Mouse (Mus musculus): ENCODE data around the gene Lingo3. TPM values are rescaled to one million over a fixed set of nuclear protein-coding genes. Genes with fewer than 3 reads are reported as not detected.
"Not testable (repeated sequence)": the region's sequence is repeated elsewhere in the genome, so short reads cannot be mapped to it uniquely, and the experiment has no call there.

Gene Lingo3
- polyA plus RNA-seq, 1 experiment, result not detected

DNA sequence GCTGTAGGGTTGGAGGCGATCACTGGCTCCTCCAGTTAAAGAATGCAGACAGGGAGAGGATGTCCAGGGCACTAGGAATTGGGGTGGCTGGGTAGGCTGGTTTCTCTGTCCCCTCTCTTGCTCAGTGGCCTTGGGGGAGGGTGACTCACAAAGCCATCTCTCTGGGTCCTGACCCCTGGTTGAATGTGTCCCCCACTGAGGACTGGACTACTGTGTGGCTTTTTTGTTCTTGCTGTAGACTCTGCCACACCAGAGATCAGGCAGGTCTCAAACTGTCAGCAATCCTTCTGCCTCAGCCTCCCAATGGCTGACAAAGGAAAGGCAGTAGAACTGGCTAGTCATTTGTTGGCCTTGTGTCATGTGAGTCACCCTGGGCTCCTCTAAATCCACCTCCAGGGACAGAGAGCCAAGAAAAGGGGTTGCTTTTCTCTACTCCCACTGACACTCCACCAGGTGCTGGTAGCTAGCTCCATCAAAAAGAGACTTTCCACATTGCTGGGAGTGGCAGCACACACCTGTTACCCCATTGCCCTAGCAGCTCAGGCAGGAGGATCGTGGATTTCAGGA, 5.4 kb downstream of the Lingo3 start:
- TF ChIP-seq GATA1 (IDR thresholded peaks at IDR 0.05; ENCODE audit: low read length) (no peak), TAL1 (IDR thresholded peaks at IDR 0.05; ENCODE audit: low read length) (no peak)
- Histone ChIP-seq H3K4me1 (ENCODE audit: control insufficient read depth) (peaks cover 20% of the 10 kb centered on the region), H3K36me3 (ENCODE audit: control insufficient read depth) (no peaks in the 10 kb centered on the region; the same call in 1 of the 2 replicates), H3K27me3 (ENCODE audit: control insufficient read depth) (peaks cover 97% of the 10 kb centered on the region), H3K4me3 (replicated peaks) (no peak overlapping the region), H3K9me3 (ENCODE audit: control insufficient read depth, low read length) (peaks cover 18% of the 10 kb centered on the region)

- peaks cover 97% of the 10 kb centered on the region for H3K27me3 ChIP-seq (ENCODE audit: control insufficient read depth)
- no peaks in the 10 kb centered on the region; the same call in 1 of the 2 replicates for H3K36me3 ChIP-seq (ENCODE audit: control insufficient read depth)
- H3K9me3 ChIP-seq (ENCODE audit: control insufficient read depth, low read length), result peaks cover 18% of the 10 kb centered on the region
- no peak overlapping the region for H3K4me3 ChIP-seq (replicated peaks)
- H3K4me1 ChIP-seq (ENCODE audit: control insufficient read depth), result peaks cover 24% of the 10 kb centered on the region
- TF ChIP-seq TAL1 (IDR thresholded peaks at IDR 0.05; ENCODE audit: low read length) (no peak), GATA1 (IDR thresholded peaks at IDR 0.05; ENCODE audit: low read length) (no peak)
These were observed 6.0 kb downstream of the Lingo3 start for GRCm38 (mm10) chr10:80837827-80838226.

DNA sequence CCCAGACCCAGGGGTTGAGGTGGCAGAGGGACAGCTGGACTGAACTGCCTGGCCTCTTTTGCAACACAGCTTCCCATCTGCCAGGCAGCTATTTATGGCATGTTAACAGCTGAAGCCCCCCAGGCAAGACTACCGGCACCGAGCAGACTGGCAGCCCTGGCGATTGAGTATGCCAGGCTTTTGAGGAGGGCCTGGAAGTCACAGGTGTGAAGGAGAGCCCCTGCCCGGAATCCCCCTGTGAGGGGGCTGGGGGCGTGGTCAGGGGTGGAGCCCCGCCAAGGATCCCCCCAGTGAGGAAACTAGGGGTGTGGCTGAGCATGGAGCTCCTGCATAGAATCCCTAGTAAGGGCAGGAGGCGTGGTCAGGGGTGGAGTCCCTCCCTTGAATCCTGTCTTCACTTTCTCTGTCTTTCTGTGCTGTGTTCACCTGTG, 6.9 kb downstream of the Lingo3 start:
- H3K4me3 ChIP-seq (replicated peaks), result no peak overlapping the region
- no peaks in the 10 kb centered on the region; the same call in 1 of the 2 replicates for H3K36me3 ChIP-seq (ENCODE audit: control insufficient read depth)
- TF ChIP-seq GATA1 (IDR thresholded peaks at IDR 0.05; ENCODE audit: low read length), result no peak
- TF ChIP-seq TAL1 (IDR thresholded peaks at IDR 0.05; ENCODE audit: low read length), result no peak

DNA sequence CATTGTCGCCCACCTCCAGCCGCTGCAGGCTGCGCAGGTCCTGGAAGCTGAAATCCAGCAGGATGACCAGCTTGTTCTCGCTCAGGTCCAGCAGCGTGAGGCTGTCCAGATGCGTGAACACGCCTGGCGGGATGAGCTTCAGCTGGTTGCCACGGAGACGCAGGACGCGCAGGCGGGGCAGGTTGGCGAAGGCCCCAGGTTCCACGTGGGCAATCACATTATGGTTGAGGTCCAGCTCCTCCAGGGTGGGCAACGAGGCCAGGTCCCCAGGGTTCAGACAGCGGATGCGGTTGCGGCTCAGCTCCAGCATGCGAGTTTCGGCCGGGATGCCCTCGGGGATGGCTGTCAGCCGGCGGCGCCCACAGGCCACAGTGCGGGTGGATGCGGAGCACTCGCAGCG, 8.2 kb downstream of the Lingo3 start:
- TF ChIP-seq TAL1 (IDR thresholded peaks at IDR 0.05; ENCODE audit: low read length) (no peak), GATA1 (IDR thresholded peaks at IDR 0.05; ENCODE audit: low read length) (no peak)
- Histone ChIP-seq H3K27me3 (ENCODE audit: control insufficient read depth) (peaks cover 79% of the 10 kb centered on the region), H3K36me3 (ENCODE audit: control insufficient read depth) (peaks cover 12% of the 10 kb centered on the region), H3K4me1 (ENCODE audit: control insufficient read depth) (peaks cover 41% of the 10 kb centered on the region), H3K9me3 (ENCODE audit: control insufficient read depth, low read length) (peaks cover 18% of the 10 kb centered on the region), H3K4me3 (replicated peaks) (no peak overlapping the region)

More for the DNA sequence above, 6.9 kb downstream of the Lingo3 start:
- Histone ChIP-seq H3K9me3 (ENCODE audit: control insufficient read depth, low read length) (peaks cover 18% of the 10 kb centered on the region), H3K27me3 (ENCODE audit: control insufficient read depth) (peaks cover 92% of the 10 kb centered on the region), H3K4me1 (ENCODE audit: control insufficient read depth) (peaks cover 28% of the 10 kb centered on the region)

DNA sequence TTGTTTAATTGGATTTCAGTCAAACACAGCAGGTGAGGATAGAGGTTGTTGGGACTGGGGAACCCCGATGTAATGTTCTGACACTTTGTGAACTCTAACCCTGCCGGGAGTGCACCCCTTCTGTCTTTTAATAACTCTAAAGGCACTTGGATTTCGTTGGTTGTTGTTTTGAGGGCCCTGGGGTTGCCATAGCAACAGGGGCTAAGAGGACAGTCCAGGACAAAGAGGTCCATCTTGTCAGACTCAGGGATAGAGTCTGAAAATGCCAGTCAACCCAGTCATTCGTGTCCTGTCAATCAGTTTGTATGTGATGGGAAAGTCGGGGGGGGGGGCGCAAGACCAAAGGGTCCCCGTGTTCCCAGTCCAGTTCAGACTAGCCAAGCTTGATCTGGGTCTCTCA, 11.0 kb downstream of the Lingo3 start:
- Histone ChIP-seq H3K27me3 (ENCODE audit: control insufficient read depth) (peaks cover 54% of the 10 kb centered on the region), H3K4me1 (ENCODE audit: control insufficient read depth) (peaks cover 64% of the 10 kb centered on the region), H3K4me3 (replicated peaks) (no peak overlapping the region), H3K36me3 (ENCODE audit: control insufficient read depth) (peaks cover 39% of the 10 kb centered on the region), H3K9me3 (ENCODE audit: control insufficient read depth, low read length) (peaks cover 18% of the 10 kb centered on the region)
- TF ChIP-seq GATA1 (IDR thresholded peaks at IDR 0.05; ENCODE audit: low read length) (no peak), TAL1 (IDR thresholded peaks at IDR 0.05; ENCODE audit: low read length) (no peak)

DNA sequence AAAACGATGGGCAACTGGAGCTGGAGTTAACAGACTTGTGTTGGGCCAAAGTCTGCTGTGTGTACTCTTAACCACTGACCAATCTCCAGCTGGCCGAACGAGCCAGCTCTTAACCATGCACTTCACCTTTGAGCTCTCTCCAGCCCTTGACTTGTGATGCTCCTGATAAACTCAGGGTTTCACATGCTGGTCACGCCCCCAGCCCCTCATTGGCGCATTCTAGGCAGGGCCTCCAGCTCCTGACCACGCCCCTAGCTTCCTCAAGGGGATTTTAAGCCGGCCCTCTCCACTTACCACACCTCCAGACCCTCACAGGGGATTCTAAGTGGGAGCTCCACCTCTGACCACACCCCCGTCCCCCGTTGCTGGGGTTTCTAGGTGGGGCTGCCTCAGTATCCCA, 12.7 kb downstream of the Lingo3 start:
- no peak for TF ChIP-seq TAL1 (IDR thresholded peaks at IDR 0.05; ENCODE audit: low read length)
- no peak for TF ChIP-seq GATA1 (IDR thresholded peaks at IDR 0.05; ENCODE audit: low read length)
- Histone ChIP-seq H3K4me1 (ENCODE audit: control insufficient read depth) (peaks cover 62% of the 10 kb centered on the region), H3K9me3 (ENCODE audit: control insufficient read depth, low read length) (peaks cover 18% of the 10 kb centered on the region), H3K36me3 (ENCODE audit: control insufficient read depth) (peaks cover 47% of the 10 kb centered on the region), H3K4me3 (replicated peaks) (peak overlapping the region; percentile 5), H3K27me3 (ENCODE audit: control insufficient read depth) (peaks cover 37% of the 10 kb centered on the region)

- H3K27me3 ChIP-seq (ENCODE audit: control insufficient read depth), result peaks cover 22% of the 10 kb centered on the region
These were observed 14.2 kb downstream of the Lingo3 start for GRCm38 (mm10) chr10:80829359-80830278.

GRCm38 (mm10) chr10:80828587-80828986, 15.3 kb downstream of the Lingo3 start:
- peaks cover 77% of the 10 kb centered on the region for H3K4me1 ChIP-seq (ENCODE audit: control insufficient read depth)
- peak overlapping the region; percentile 86 for H3K4me3 ChIP-seq (replicated peaks)
- H3K9me3 ChIP-seq (ENCODE audit: control insufficient read depth, low read length), result not testable (repeated sequence)
- peaks cover 12% of the 10 kb centered on the region for H3K27me3 ChIP-seq (ENCODE audit: control insufficient read depth)
- peaks cover 47% of the 10 kb centered on the region for H3K36me3 ChIP-seq (ENCODE audit: control insufficient read depth)

More at GRCm38 (mm10) chr10:80829359-80830278, 14.2 kb downstream of the Lingo3 start:
- no peak for TF ChIP-seq GATA1 (IDR thresholded peaks at IDR 0.05; ENCODE audit: low read length)
- H3K4me3 ChIP-seq (replicated peaks), result peak overlapping the region; percentile 7
- peaks cover 5% of the 10 kb centered on the region for H3K9me3 ChIP-seq (ENCODE audit: control insufficient read depth, low read length)
- H3K4me1 ChIP-seq (ENCODE audit: control insufficient read depth), result peaks cover 71% of the 10 kb centered on the region
- peaks cover 47% of the 10 kb centered on the region for H3K36me3 ChIP-seq (ENCODE audit: control insufficient read depth)

DNA sequence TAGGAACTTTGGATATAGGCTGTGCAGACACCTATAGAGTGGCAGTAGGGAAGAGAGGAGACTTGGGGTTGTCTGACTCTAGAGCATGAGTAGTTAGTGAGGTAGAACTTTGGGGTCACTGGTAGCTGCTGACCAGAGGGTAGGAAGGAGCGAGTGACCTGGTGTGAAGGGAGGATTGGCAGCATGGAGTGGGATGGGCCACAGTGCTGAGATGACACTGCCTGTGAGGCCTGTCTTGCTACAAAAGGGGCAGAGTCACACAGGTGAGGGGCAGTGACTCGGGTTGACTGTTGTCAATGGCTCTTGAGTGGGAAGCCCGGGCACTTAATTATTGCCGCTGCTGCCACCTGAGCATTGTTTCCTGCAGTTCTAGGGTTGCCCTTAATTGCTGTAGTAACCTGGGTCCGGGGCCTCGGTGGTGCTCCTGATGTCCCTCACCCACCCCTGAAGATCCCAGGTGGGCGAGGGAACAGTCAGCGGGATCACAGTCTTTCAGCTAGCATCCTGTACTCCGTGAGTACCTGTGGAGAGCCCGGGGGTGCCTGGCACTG, 15.9 kb downstream of the Lingo3 start:
- no peaks in the 10 kb centered on the region for H3K9me3 ChIP-seq (ENCODE audit: control insufficient read depth, low read length)
- peaks cover 47% of the 10 kb centered on the region for H3K36me3 ChIP-seq (ENCODE audit: control insufficient read depth)
- H3K4me1 ChIP-seq (ENCODE audit: control insufficient read depth), result peaks cover 76% of the 10 kb centered on the region
- peak overlapping the region; percentile 86 for H3K4me3 ChIP-seq (replicated peaks)
- no peak for TF ChIP-seq TAL1 (IDR thresholded peaks at IDR 0.05; ENCODE audit: low read length)
- no peak for TF ChIP-seq GATA1 (IDR thresholded peaks at IDR 0.05; ENCODE audit: low read length)
- peaks cover 5% of the 10 kb centered on the region for H3K27me3 ChIP-seq (ENCODE audit: control insufficient read depth)

Measured in erythroblast, embryonic 14.5 days (primary cell).